Mouse (Mus musculus) myocyte (in vitro differentiated cells): ENCODE data around the gene Shisa2. TPM values are rescaled to one million over a fixed set of nuclear protein-coding genes. Genes with fewer than 3 reads are reported as not detected.

Source experiments
- H3K27me3 ChIP-seq: one replicate; pipeline ENCODE4 v1.6.1; 2011; ENCODE audit not compliant: control insufficient read depth, insufficient read depth, insufficient read length
- H3K36me3 ChIP-seq: one replicate; pipeline ENCODE4 v1.6.1; 2011; ENCODE audit not compliant: control insufficient read depth, insufficient read depth
- H3K4me2 ChIP-seq: one replicate; pipeline ENCODE4 v1.6.1; 2011; ENCODE audit warnings: low read depth, control low read depth
- H3K4me3 ChIP-seq: one replicate; pipeline ENCODE4 v1.5.1; 2011; ENCODE audit warnings: mild to moderate bottlenecking, control low read depth, moderate library complexity
- H3K79me2 ChIP-seq: one replicate; pipeline ENCODE4 v1.6.1; 2011; ENCODE audit not compliant: control insufficient read depth, insufficient read depth
- H3ac ChIP-seq: one replicate; pipeline ENCODE4 v1.6.1; 2011; ENCODE audit not compliant: control insufficient read depth, insufficient read length
- CEBPB ChIP-seq: IDR thresholded peaks from 2 replicates; pipeline ENCODE4 v1.6.1; 2011; ENCODE audit warnings: mild to moderate bottlenecking, moderate library complexity; ENCODE audit not compliant: poor library complexity, insufficient read depth, severe bottlenecking
- E2F4 ChIP-seq: IDR thresholded peaks from one replicate; pipeline ENCODE4 v1.6.1; 2011; ENCODE audit warnings: mild to moderate bottlenecking, control low read depth, moderate library complexity; ENCODE audit not compliant: insufficient read depth
- MAX ChIP-seq: IDR thresholded peaks from one replicate; pipeline ENCODE4 v1.6.1; 2011; ENCODE audit warnings: low read depth, mild to moderate bottlenecking, control low read depth
- MYOD1 ChIP-seq, 3 experiments: IDR thresholded peaks; one replicate each; pipeline ENCODE4 v1.6.1; 2011; ENCODE audit warnings: control low read depth in 2 of 3, low read depth in 2 of 3, mild to moderate bottlenecking in 2 of 3, moderate library complexity in 1 of 3; ENCODE audit not compliant: insufficient read length in 2 of 3, control insufficient read depth in 1 of 3
- MYOG ChIP-seq, 3 experiments: IDR thresholded peaks; one replicate each; pipeline ENCODE4 v1.6.1; 2011; ENCODE audit warnings: control low read depth in 2 of 3, low read depth in 2 of 3, mild to moderate bottlenecking in 2 of 3; ENCODE audit not compliant: insufficient read length in 2 of 3, control insufficient read depth in 1 of 3, insufficient read depth in 1 of 3
- POLR2A ChIP-seq: IDR thresholded peaks from one replicate; pipeline ENCODE4 v1.6.1; 2011; ENCODE audit warnings: low read depth, mild to moderate bottlenecking, control low read depth, moderate library complexity; ENCODE audit not compliant: insufficient read length
- POLR2AphosphoS2 ChIP-seq: IDR thresholded peaks from one replicate; pipeline ENCODE4 v1.6.1; 2011; ENCODE audit warnings: low read depth, control low read depth; ENCODE audit not compliant: insufficient read length
- REST ChIP-seq: IDR thresholded peaks from one replicate; pipeline ENCODE4 v1.6.1; 2011; ENCODE audit warnings: mild to moderate bottlenecking, control low read depth, moderate library complexity; ENCODE audit not compliant: insufficient read depth, insufficient read length
- SRF ChIP-seq: IDR thresholded peaks from one replicate; pipeline ENCODE4 v1.6.1; 2011; ENCODE audit warnings: low read depth; ENCODE audit not compliant: control insufficient read depth, insufficient read length
- TCF12 ChIP-seq: IDR thresholded peaks from one replicate; pipeline ENCODE4 v1.6.1; 2011; ENCODE audit warnings: mild to moderate bottlenecking, control low read depth; ENCODE audit not compliant: poor library complexity, insufficient read depth, severe bottlenecking
- TCF3 ChIP-seq: IDR thresholded peaks from one replicate; pipeline ENCODE4 v1.6.1; 2011; ENCODE audit warnings: low read depth, control low read depth; ENCODE audit not compliant: insufficient read length
- USF1 ChIP-seq: IDR thresholded peaks from one replicate; pipeline ENCODE4 v1.6.1; 2011; ENCODE audit warnings: low read depth, mild to moderate bottlenecking, control low read depth, moderate library complexity
- polyA plus RNA-seq: library from polyadenylated mRNA; unstranded; fragments of >200 nt; fragmentation: generic; extraction: Trizol; gene quantifications from one replicate; pipeline ENCODE4 v1.2.1, GENCODE M21; 2012; ENCODE audit warnings: missing spikeins

Gene Shisa2
- polyA plus RNA-seq, 1 experiment, result 4.3 TPM

GRCm38 (mm10) chr14:59630096-59630495 lies 5.0 kb downstream of the Shisa2 start:
- Histone ChIP-seq H3ac (no peak overlapping the region), H3K36me3 (no peaks in the 10 kb centered on the region), H3K79me2 (no peaks in the 10 kb centered on the region), H3K4me2 (no peak overlapping the region), H3K4me3 (no peak overlapping the region), H3K27me3 (peaks cover 16% of the 10 kb centered on the region)
- TF ChIP-seq MYOG (IDR thresholded peaks at IDR 0.05; ENCODE audit: control insufficient read depth in 1 of 3, insufficient read depth in 1 of 3, insufficient read length in 2 of 3, low read depth in 2 of 3) (no peak), TCF3 (no peak), SRF (no peak), MAX (no peak), POLR2A (no peak), CEBPB (no peak), MYOD1 (IDR thresholded peaks at IDR 0.05; ENCODE audit: control insufficient read depth in 1 of 3, insufficient read length in 2 of 3, low read depth in 2 of 3) (no peak), USF1 (no peak), TCF12 (no peak), E2F4 (no peak), POLR2AphosphoS2 (no peak), REST (no peak)

DNA sequence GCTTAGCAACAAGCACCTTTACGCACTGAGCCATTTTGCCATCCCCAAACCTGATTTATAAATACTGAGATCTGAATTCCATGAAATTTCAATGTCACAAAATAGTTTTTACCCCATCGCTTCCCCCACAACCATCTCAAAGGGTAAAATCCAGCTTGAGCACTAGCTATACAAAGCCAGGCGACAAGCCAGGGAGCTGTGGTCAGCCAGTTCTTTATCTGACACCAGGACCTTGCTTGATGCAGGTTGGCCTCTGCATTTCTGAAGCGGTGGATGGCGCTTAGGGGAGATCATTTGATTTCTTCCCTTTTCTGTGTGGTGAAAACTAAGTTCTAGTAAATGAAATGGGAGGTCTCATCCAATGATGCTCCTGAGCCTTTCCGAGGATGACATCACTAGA lies 7.0 kb downstream of the Shisa2 start:
- H3K79me2 ChIP-seq, result no peaks in the 10 kb centered on the region
- TF ChIP-seq REST, result no peak
- no peak for TF ChIP-seq MYOG (IDR thresholded peaks at IDR 0.05; ENCODE audit: control insufficient read depth in 1 of 3, insufficient read depth in 1 of 3, insufficient read length in 2 of 3, low read depth in 2 of 3)
- TF ChIP-seq SRF, result no peak
- no peak for TF ChIP-seq CEBPB
- H3K4me3 ChIP-seq, result no peak overlapping the region
- no peak overlapping the region for H3K4me2 ChIP-seq
- no peaks in the 10 kb centered on the region for H3K27me3 ChIP-seq
- no peaks in the 10 kb centered on the region for H3K36me3 ChIP-seq
- no peak overlapping the region for H3ac ChIP-seq

GRCm38 (mm10) chr14:59633295-59633898 lies 8.3 kb downstream of the Shisa2 start:
- Histone ChIP-seq H3K27me3 (no peaks in the 10 kb centered on the region), H3K36me3 (no peaks in the 10 kb centered on the region), H3K4me2 (no peak overlapping the region), H3ac (no peak overlapping the region), H3K79me2 (no peaks in the 10 kb centered on the region), H3K4me3 (no peak overlapping the region)
- TF ChIP-seq E2F4 (no peak), MYOD1 (IDR thresholded peaks at IDR 0.05; ENCODE audit: control insufficient read depth in 1 of 3, insufficient read length in 2 of 3, low read depth in 2 of 3) (peak in 1 of 3 experiments; percentile 16)

GRCm38 (mm10) chr14:59633988-59634387 lies 8.9 kb downstream of the Shisa2 start:
- H3K27me3 ChIP-seq, result no peaks in the 10 kb centered on the region
- no peak overlapping the region for H3ac ChIP-seq
- TF ChIP-seq MYOD1 (IDR thresholded peaks at IDR 0.05; ENCODE audit: control insufficient read depth in 1 of 3, insufficient read length in 2 of 3, low read depth in 2 of 3) (no peak), REST (no peak), MAX (no peak), MYOG (IDR thresholded peaks at IDR 0.05; ENCODE audit: control insufficient read depth in 1 of 3, insufficient read depth in 1 of 3, insufficient read length in 2 of 3, low read depth in 2 of 3) (no peak), POLR2AphosphoS2 (no peak), TCF12 (no peak), E2F4 (no peak), POLR2A (no peak), TCF3 (no peak), SRF (no peak), USF1 (no peak)
- H3K36me3 ChIP-seq, result no peaks in the 10 kb centered on the region
- H3K4me2 ChIP-seq, result no peak overlapping the region
- H3K79me2 ChIP-seq, result no peaks in the 10 kb centered on the region
- no peak overlapping the region for H3K4me3 ChIP-seq

DNA sequence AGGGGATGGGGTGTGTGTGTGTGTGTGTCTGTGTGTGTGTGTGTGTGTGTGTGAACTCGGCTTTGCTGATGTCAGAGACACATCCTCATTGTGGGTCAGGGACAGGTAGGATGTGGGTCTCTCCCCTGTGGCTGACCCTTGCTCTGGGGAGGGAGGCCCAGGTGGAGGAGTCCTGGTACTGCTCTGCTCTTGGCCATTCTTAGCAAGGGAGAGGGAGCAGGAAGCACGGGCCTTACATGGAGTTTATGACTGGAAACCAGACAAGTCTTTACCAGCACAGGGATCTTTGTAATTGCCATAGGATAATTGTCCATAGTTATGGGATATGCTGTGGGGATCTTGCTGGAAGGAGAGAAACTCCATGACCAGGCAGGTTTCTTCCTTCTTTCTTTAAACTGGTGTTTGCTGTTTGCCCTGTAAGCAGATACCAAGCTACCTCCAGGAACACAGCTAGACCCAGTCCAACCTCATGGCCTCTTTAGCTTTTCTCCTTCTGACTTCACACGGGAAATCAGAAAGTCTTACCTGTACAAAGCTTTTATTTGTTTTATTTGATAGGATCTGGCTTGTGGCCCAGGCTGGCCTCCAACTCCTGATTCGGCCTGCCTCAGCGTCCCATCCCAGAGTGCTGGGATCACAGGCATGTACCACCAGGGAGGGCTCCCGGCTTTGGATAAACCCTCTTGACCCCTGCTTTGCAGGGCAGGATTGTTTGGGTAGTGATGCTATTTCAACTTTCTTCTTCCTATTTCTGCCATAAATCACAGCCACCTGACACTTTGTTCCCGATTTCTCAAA lies 14.0 kb downstream of the Shisa2 start:
- TF ChIP-seq CEBPB, result no peak
- Histone ChIP-seq H3ac (no peak overlapping the region), H3K4me2 (no peak overlapping the region), H3K4me3 (no peak overlapping the region), H3K27me3 (no peaks in the 10 kb centered on the region), H3K36me3 (no peaks in the 10 kb centered on the region), H3K79me2 (no peaks in the 10 kb centered on the region)
